Mouse (Mus musculus) MEL (cell line): ENCODE measurements around the gene I0C0044D17Rik. TPM values are rescaled to one million over a fixed set of nuclear protein-coding genes. Genes with fewer than 3 reads are reported as not detected.

Experiments
- DNase-seq: peaks from one replicate; pipeline ENCODE4 v3.0.0; 2011; ENCODE audit warnings: low read depth, low spot score
- H3K27ac ChIP-seq: 2 replicates; pipeline ENCODE4 v1.5.1; 2012; ENCODE audit warnings: low read depth, mild to moderate bottlenecking, control low read depth, low read length, moderate library complexity; ENCODE audit not compliant: control insufficient read depth
- H3K27me3 ChIP-seq, 2 experiments: fragments of 150-350 bp in 1 of 2; sonication (generic) in 1 of 2; 2 replicates each; pipeline ENCODE4 v1.6.1; 2012; ENCODE audit warnings: low read length in 2 of 2, mild to moderate bottlenecking in 2 of 2, improper control_type of control experiment in 1 of 2, moderate library complexity in 1 of 2; ENCODE audit not compliant: insufficient read depth in 2 of 2, control insufficient read depth in 1 of 2
- H3K36me3 ChIP-seq, 2 experiments: 2 replicates each; pipeline ENCODE4 v1.6.1; 2012 to 2014; ENCODE audit warnings: low read length in 2 of 2, improper control_type of control experiment in 1 of 2, inconsistent platforms in 1 of 2, mild to moderate bottlenecking in 1 of 2; ENCODE audit not compliant: insufficient read depth in 2 of 2, control insufficient read depth in 1 of 2
- H3K4me1 ChIP-seq, 2 experiments: fragments of 150-350 bp in 1 of 2; sonication (generic) in 1 of 2; 2 replicates each; pipeline ENCODE4 v1.6.1; 2012; ENCODE audit warnings: low read length in 2 of 2, improper control_type of control experiment in 1 of 2, mild to moderate bottlenecking in 1 of 2; ENCODE audit not compliant: insufficient read depth in 2 of 2, control insufficient read depth in 1 of 2
- H3K4me3 ChIP-seq, 2 experiments: fragments of 150-350 bp in 1 of 2; sonication (generic) in 1 of 2; 2 replicates each; pipeline ENCODE4 v1.5.1; 2012; ENCODE audit warnings: low read depth in 2 of 2, low read length in 2 of 2, mild to moderate bottlenecking in 2 of 2, moderate library complexity in 2 of 2, control low read depth in 1 of 2, improper control_type of control experiment in 1 of 2; ENCODE audit not compliant: control insufficient read depth in 1 of 2, insufficient read depth in 1 of 2
- H3K79me2 ChIP-seq: 2 replicates; pipeline ENCODE4 v1.6.1; 2012; ENCODE audit warnings: mild to moderate bottlenecking, low read length, moderate library complexity; ENCODE audit not compliant: control insufficient read depth, poor library complexity, insufficient read depth
- H3K9ac ChIP-seq: 2 replicates; pipeline ENCODE4 v1.6.1; 2012; ENCODE audit warnings: low read depth, mild to moderate bottlenecking, control low read depth, low read length, moderate library complexity; ENCODE audit not compliant: control insufficient read depth, poor library complexity, severe bottlenecking
- H3K9me3 ChIP-seq: fragments of 150-350 bp; sonication (generic); replicated peaks from 2 replicates; pipeline ENCODE4 v1.6.1; 2012; ENCODE audit warnings: mild to moderate bottlenecking, low read length, improper control_type of control experiment, moderate library complexity; ENCODE audit not compliant: insufficient read depth
- BHLHE40 ChIP-seq: IDR thresholded peaks from 2 replicates; pipeline ENCODE4 v1.6.1; 2012; ENCODE audit warnings: low read depth, mild to moderate bottlenecking, inconsistent platforms, low read length, improper control_type of control experiment, borderline replicate concordance
- CHD2 ChIP-seq: IDR thresholded peaks from 2 replicates; pipeline ENCODE4 v1.6.1; 2011; ENCODE audit warnings: low read length, improper control_type of control experiment
- CTCF ChIP-seq, 3 experiments: IDR thresholded peaks in 2 of 3; conservative IDR thresholded peaks in 1 of 3; 2 replicates each; pipeline ENCODE4 v1.5.1; 2011 to 2012; ENCODE audit warnings: low read length in 3 of 3, low read depth in 2 of 3, mild to moderate bottlenecking in 2 of 3, improper control_type of control experiment in 1 of 3, inconsistent platforms in 1 of 3, mixed read lengths in 1 of 3, moderate library complexity in 1 of 3; ENCODE audit not compliant: control insufficient read depth in 1 of 3, insufficient read depth in 1 of 3, poor library complexity in 1 of 3, severe bottlenecking in 1 of 3
- E2F4 ChIP-seq: IDR thresholded peaks from 2 replicates; pipeline ENCODE4 v1.6.1; 2011; ENCODE audit warnings: low read depth, low read length, improper control_type of control experiment, borderline replicate concordance
- ETS1 ChIP-seq: IDR thresholded peaks from 2 replicates; pipeline ENCODE4 v1.6.1; 2012; ENCODE audit warnings: low read depth, mild to moderate bottlenecking, inconsistent platforms, low read length, improper control_type of control experiment, moderate library complexity
- GABPA ChIP-seq: IDR thresholded peaks from 2 replicates; pipeline ENCODE4 v1.6.1; 2012; ENCODE audit warnings: low read depth, mild to moderate bottlenecking, inconsistent platforms, low read length, improper control_type of control experiment, moderate library complexity
- GATA1 ChIP-seq: IDR thresholded peaks from 2 replicates; pipeline ENCODE4 v1.6.1; 2011; ENCODE audit warnings: low read depth, low read length, improper control_type of control experiment
- MAFK ChIP-seq: IDR thresholded peaks from 2 replicates; pipeline ENCODE4 v1.6.1; 2011; ENCODE audit warnings: low read depth, mild to moderate bottlenecking, low read length, improper control_type of control experiment, borderline replicate concordance
- MAX ChIP-seq: IDR thresholded peaks from 2 replicates; pipeline ENCODE4 v1.6.1; 2011; ENCODE audit warnings: low read length, improper control_type of control experiment
- MXI1 ChIP-seq: IDR thresholded peaks from 2 replicates; pipeline ENCODE4 v1.6.1; 2011; ENCODE audit warnings: mild to moderate bottlenecking, low read depth, low read length, improper control_type of control experiment
- MYB ChIP-seq: IDR thresholded peaks from 2 replicates; pipeline ENCODE4 v1.6.1; 2011; ENCODE audit warnings: mild to moderate bottlenecking, low read depth, low read length, improper control_type of control experiment
- NRF1 ChIP-seq: IDR thresholded peaks from 2 replicates; pipeline ENCODE4 v1.6.1; 2014; ENCODE audit warnings: low read depth, mild to moderate bottlenecking, inconsistent platforms, low read length, improper control_type of control experiment, moderate library complexity; ENCODE audit not compliant: poor library complexity, insufficient read depth, severe bottlenecking
- POLR2A ChIP-seq, 2 experiments: IDR thresholded peaks; 2 replicates each; pipeline ENCODE4 v1.6.1; 2011 to 2012; ENCODE audit warnings: low read length in 2 of 2, mild to moderate bottlenecking in 2 of 2, control low read depth in 1 of 2, improper control_type of control experiment in 1 of 2, low read depth in 1 of 2, moderate library complexity in 1 of 2; ENCODE audit not compliant: control insufficient read depth in 1 of 2, insufficient read depth in 1 of 2, poor library complexity in 1 of 2
- POLR2AphosphoS2 ChIP-seq: IDR thresholded peaks from 2 replicates; pipeline ENCODE4 v1.6.1; 2011; ENCODE audit warnings: low read length, improper control_type of control experiment
- RAD21 ChIP-seq: IDR thresholded peaks from 2 replicates; pipeline ENCODE4 v1.6.1; 2011; ENCODE audit warnings: mild to moderate bottlenecking, low read depth, low read length, improper control_type of control experiment
- RCOR1 ChIP-seq: IDR thresholded peaks from 2 replicates; pipeline ENCODE4 v1.6.1; 2012; ENCODE audit warnings: low read depth, mild to moderate bottlenecking, inconsistent platforms, low read length, improper control_type of control experiment
- TCF12 ChIP-seq: IDR thresholded peaks from 2 replicates; pipeline ENCODE4 v1.6.1; 2014; ENCODE audit warnings: low read depth, mild to moderate bottlenecking, inconsistent platforms, low read length, improper control_type of control experiment, moderate library complexity
- UBTF ChIP-seq: IDR thresholded peaks from 2 replicates; pipeline ENCODE4 v1.6.1; 2012; ENCODE audit warnings: low read depth, mild to moderate bottlenecking, inconsistent platforms, low read length, improper control_type of control experiment, moderate library complexity, borderline replicate concordance; ENCODE audit not compliant: insufficient read depth
- USF1 ChIP-seq: IDR thresholded peaks from 2 replicates; pipeline ENCODE4 v1.6.1; 2014; ENCODE audit warnings: low read depth, mild to moderate bottlenecking, inconsistent platforms, low read length, improper control_type of control experiment, moderate library complexity
- ZMIZ1 ChIP-seq: IDR thresholded peaks from 2 replicates; pipeline ENCODE4 v1.6.1; 2012; ENCODE audit warnings: low read depth, mild to moderate bottlenecking, inconsistent platforms, low read length, improper control_type of control experiment, moderate library complexity
- polyA plus RNA-seq, 2 experiments: library from polyadenylated mRNA; stranded (reverse) in 1 of 2; unstranded in 1 of 2; fragments of >175 nt in 1 of 2; fragments of >200 nt in 1 of 2; gene quantifications; 2 replicates each; pipeline versions ENCODE4 v1.2.1 to v1.2.4; 2012; ENCODE audit warnings: low replicate concordance in 2 of 2, low read depth in 1 of 2; ENCODE audit not compliant: insufficient read length in 2 of 2, insufficient read depth in 1 of 2, missing spikeins in 1 of 2
- total RNA-seq: library from RNA; depleted of rRNA; stranded (reverse); fragments of 300-350 nt; gene quantifications from 2 replicates; pipeline ENCODE4 v1.2.3, GENCODE M21; 2012

The I0C0044D17Rik gene
- total and polyA plus RNA-seq, 3 experiments, result not detected

DNA sequence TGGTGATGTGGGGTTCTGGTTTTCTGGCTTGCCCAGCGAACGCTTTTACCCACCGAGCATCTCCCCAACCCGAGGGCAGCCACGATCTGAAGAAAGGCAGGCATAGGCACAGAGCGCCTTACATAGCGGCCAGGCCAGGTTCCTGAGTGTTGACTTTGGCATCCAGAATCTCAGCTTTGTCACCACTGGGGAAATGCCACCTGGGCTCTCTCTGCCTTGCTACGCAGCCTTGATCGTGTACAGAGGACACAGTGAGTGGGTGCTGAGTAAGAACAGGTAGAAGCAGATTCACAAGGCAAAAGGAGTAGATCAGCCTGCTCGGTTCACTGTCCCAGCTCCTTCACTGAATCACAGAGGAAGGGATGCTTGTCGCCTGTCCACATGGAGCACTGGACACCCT lies 21.9 kb downstream of the I0C0044D17Rik start:
- H3K27me3 ChIP-seq, result no peaks in the 10 kb centered on the region
- no peaks in the 10 kb centered on the region for H3K9me3 ChIP-seq
- H3K9ac ChIP-seq, result no peak overlapping the region
- DNase-seq, result no peak
- no peak overlapping the region for H3K27ac ChIP-seq
- no peaks in the 10 kb centered on the region for H3K4me1 ChIP-seq
- TF ChIP-seq ZMIZ1, result no peak
- no peak for TF ChIP-seq MAFK
- no peak for TF ChIP-seq CTCF (IDR thresholded peaks at IDR 0.05 in 2 of 3, conservative IDR thresholded peaks at IDR 0.05 in 1 of 3; ENCODE audit: control insufficient read depth in 1 of 3, insufficient read depth in 1 of 3, low read depth in 2 of 3, low read length in 3 of 3, poor library complexity in 1 of 3, severe bottlenecking in 1 of 3)
- TF ChIP-seq UBTF, result no peak
- TF ChIP-seq RAD21, result no peak
- TF ChIP-seq NRF1, result no peak
- no peak for TF ChIP-seq GATA1
- no peak for TF ChIP-seq RCOR1
- no peak for TF ChIP-seq MYB
- H3K36me3 ChIP-seq, result no peaks in the 10 kb centered on the region
- no peak overlapping the region for H3K4me3 ChIP-seq
- no peaks in the 10 kb centered on the region for H3K79me2 ChIP-seq

DNA sequence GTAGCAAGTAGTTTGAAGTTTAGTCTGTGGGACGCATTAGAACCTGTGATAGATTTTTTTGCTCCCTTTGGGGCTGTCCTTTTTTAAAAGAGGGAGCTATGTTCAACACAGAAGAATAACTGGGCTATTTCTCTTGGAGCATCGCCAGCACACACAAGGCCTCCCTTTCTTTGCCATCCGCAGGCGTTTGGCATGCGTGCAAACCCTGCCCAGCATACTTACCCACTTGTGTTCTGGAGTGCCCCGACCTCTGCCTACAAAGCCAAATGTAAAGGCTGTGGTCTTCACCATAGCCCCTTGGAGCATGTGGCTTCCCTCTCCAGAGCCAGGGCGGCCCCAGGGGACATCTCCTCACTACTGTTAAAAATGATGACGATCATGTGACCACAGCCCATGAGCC lies 22.8 kb downstream of the I0C0044D17Rik start:
- TF ChIP-seq E2F4 (no peak), MAX (no peak), CHD2 (no peak), ETS1 (no peak), GABPA (no peak), UBTF (no peak), MXI1 (no peak), POLR2A (IDR thresholded peaks at IDR 0.05; ENCODE audit: control insufficient read depth in 1 of 2, insufficient read depth in 1 of 2, low read depth in 1 of 2, low read length in 2 of 2, poor library complexity in 1 of 2) (no peak), USF1 (no peak), TCF12 (no peak), POLR2AphosphoS2 (no peak), BHLHE40 (no peak)
- TF ChIP-seq, all 39 proteins: peak for 0
- Histone ChIP-seq H3K9me3 (no peaks in the 10 kb centered on the region), H3K9ac (no peak overlapping the region), H3K27ac (no peak overlapping the region), H3K27me3 (no peaks in the 10 kb centered on the region), H3K79me2 (no peaks in the 10 kb centered on the region), H3K4me1 (no peaks in the 10 kb centered on the region), H3K36me3 (no peaks in the 10 kb centered on the region), H3K4me3 (no peak overlapping the region)
- no peak for DNase-seq
